Mouse (Mus musculus) right cerebral cortex, postnatal 14 days (tissue): ENCODE measurements at regions not wholly inside any gene's neighbourhood (a gene's known extent, or its start where the extent isn't known, plus 50 kb on each side); places are given as distances from the start of the nearest gene placed in this dataset.

Experiments
- DNase-seq: peaks from one replicate; pipeline ENCODE4 v3.0.0; 2022

- peak; percentile 61 for DNase-seq
These were observed 54.1 kb upstream of the Rell1 start for GRCm38 (mm10) chr5:64022633-64023323.

DNA sequence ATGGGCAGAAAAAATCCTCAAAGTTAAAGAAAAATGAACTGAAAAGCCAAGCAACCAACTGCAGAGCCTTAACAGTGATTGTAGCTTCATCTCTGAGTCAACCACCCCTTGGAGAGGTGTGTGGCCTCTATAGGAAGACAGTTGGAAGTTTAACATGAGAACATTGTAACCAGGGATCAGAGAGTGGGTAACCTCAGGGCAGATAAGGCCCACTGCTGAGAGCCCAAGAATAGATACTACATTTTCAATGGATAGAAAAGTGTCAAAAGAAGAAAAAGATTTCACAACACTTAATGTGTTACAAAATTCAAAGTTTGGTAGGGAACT lies 54.6 kb upstream of the Rell1 start:
- DNase-seq, result no peak

- no peak for DNase-seq
These were observed 55.7 kb upstream of the Rell1 start for GRCm38 (mm10) chr5:64024420-64024819.

GRCm38 (mm10) chr5:64027733-64028132 lies 59.0 kb upstream of the Rell1 start:
- DNase-seq, result no peak

GRCm38 (mm10) chr5:64029622-64030145 lies 61.0 kb upstream of the Rell1 start:
- no peak for DNase-seq

- no peak for DNase-seq
These were observed 61.7 kb upstream of the Rell1 start for GRCm38 (mm10) chr5:64030281-64030960.

- no peak for DNase-seq
These were observed 54.4 kb upstream of the Pgm2 start for GRCm38 (mm10) chr5:64038394-64038793.

DNA sequence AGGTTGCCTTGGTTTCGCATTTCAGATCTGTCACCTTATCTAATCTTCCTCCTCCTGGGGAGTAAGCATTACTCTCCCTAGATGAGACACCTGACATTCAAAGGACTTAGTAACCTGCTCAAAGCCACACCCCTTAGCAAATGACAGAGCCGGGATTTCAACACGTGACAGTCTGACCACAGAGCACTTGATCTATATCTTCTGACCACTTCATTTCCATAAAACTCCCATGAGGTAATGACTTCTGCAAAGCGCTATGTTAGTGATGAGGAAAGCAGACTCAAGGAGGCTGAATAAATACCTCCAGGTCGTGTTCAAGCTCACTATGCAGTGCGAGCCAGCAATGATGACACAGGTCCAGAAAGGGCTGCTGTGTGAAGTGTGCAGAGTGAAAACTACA lies 52.1 kb upstream of the Pgm2 start:
- DNase-seq, result no peak
